Mouse (Mus musculus): Measurements from ENCODE around the gene Omp. TPM values are rescaled to one million over a fixed set of nuclear protein-coding genes. Genes with fewer than 3 reads are reported as not detected.
A peak's percentile ranks its signal among the peaks of the same experiment; 100 is the strongest.

The Omp gene
- total RNA-seq, 2 experiments from 2014 or later, result 0.12 TPM; not detected in 1

GRCm38 (mm10) chr7:98145842-98146446, 642 bp upstream of the Omp start:
- intact Hi-C loops (cut with DNase I), result no loop called here
- DNase-seq, result no peak

GRCm38 (mm10) chr7:98142648-98143047, 2.7 kb downstream of the Omp start:
- no peak for DNase-seq

GRCm38 (mm10) chr7:98142247-98142646, 3.1 kb downstream of the Omp start:
- DNase-seq, result no peak
- intact Hi-C loops (cut with DNase I), result no loop called here

More at GRCm38 (mm10) chr7:98142648-98143047, 2.7 kb downstream of the Omp start:
- intact Hi-C loops (cut with DNase I), result no loop called here

- intact Hi-C loops (cut with DNase I), result no loop called here
- no peak for DNase-seq
Measured at GRCm38 (mm10) chr7:98141206-98141605, 4.1 kb downstream of the Omp start.

GRCm38 (mm10) chr7:98140597-98140996, 4.7 kb downstream of the Omp start:
- DNase-seq, result no peak
- intact Hi-C loops (cut with DNase I), result no loop called here

GRCm38 (mm10) chr7:98139216-98139615, 6.1 kb downstream of the Omp start:
- intact Hi-C loops (cut with DNase I), result no loop called here
- DNase-seq, result no peak

GRCm38 (mm10) chr7:98137995-98138394, 7.3 kb downstream of the Omp start:
- intact Hi-C loops (cut with DNase I), result no loop called here
- no peak for DNase-seq

- intact Hi-C loops (cut with DNase I), result no loop called here
- DNase-seq, result no peak
Measured at GRCm38 (mm10) chr7:98137583-98137982, 7.7 kb downstream of the Omp start.

- DNase-seq, result no peak
- intact Hi-C loops (cut with DNase I), result no loop called here
Measured at GRCm38 (mm10) chr7:98131751-98132150, 13.6 kb downstream of the Omp start.

GRCm38 (mm10) chr7:98125473-98125872, 19.8 kb downstream of the Omp start:
- intact Hi-C loops (cut with DNase I), result loop anchor here (10.0 kb wide), 1 partner anchor 381 kb away; no protein-coding TSS in a partner anchor
- no peak for DNase-seq

- DNase-seq, result no peak
- intact Hi-C loops (cut with DNase I), result loop anchor here (10.0 kb wide), 1 partner anchor 380 kb away; no protein-coding TSS in a partner anchor
Measured at GRCm38 (mm10) chr7:98124701-98125100, 20.6 kb downstream of the Omp start.

- DNase-seq, result no peak
- intact Hi-C loops (cut with DNase I), result loop anchor here (2.0 to 10.0 kb wide), 2 partner anchors 67 to 377 kb away; no protein-coding TSS in a partner anchor
Measured at GRCm38 (mm10) chr7:98121673-98122072, 23.6 kb downstream of the Omp start.

GRCm38 (mm10) chr7:98121241-98121640, 24.1 kb downstream of the Omp start:
- intact Hi-C loops (cut with DNase I), result loop anchor here (10.0 kb wide), 1 partner anchor 376 kb away; no protein-coding TSS in a partner anchor
- no peak for DNase-seq

- DNase-seq, result peak; percentile 51 to 61
- intact Hi-C loops (cut with DNase I), result loop anchor here (1.0 to 10.0 kb wide), 3 partner anchors 15 to 376 kb away; no protein-coding TSS in a partner anchor
Measured at GRCm38 (mm10) chr7:98120325-98120724, 25.0 kb downstream of the Omp start.

GRCm38 (mm10) chr7:98119961-98120232, 25.4 kb downstream of the Omp start:
- DNase-seq, result no peak
- intact Hi-C loops (cut with DNase I), result loop anchor here (1.0 to 10.0 kb wide), 3 partner anchors 15 to 375 kb away; no protein-coding TSS in a partner anchor

- no peak for DNase-seq
- intact Hi-C loops (cut with DNase I), result no loop called here
Measured at GRCm38 (mm10) chr7:98119179-98119960, 25.9 kb downstream of the Omp start, which contains the start of gene Myo7a. Gene Myo7a, minus strand, starts transcription at chr7:98119524.

- DNase-seq, result peak; percentile 72 to 81
- intact Hi-C loops (cut with DNase I), result no loop called here
Measured at GRCm38 (mm10) chr7:98117012-98117660, 28.2 kb downstream of the Omp start.

- intact Hi-C loops (cut with DNase I), result no loop called here
- DNase-seq, result no peak
Measured at GRCm38 (mm10) chr7:98114656-98115055, 30.6 kb downstream of the Omp start.

- DNase-seq, result no peak
- intact Hi-C loops (cut with DNase I), result no loop called here
Measured at GRCm38 (mm10) chr7:98111233-98111632, 34.1 kb downstream of the Omp start.

- no peak for DNase-seq
- intact Hi-C loops (cut with DNase I), result no loop called here
Measured at GRCm38 (mm10) chr7:98109771-98110170, 35.5 kb downstream of the Omp start.
